Mouse (Mus musculus): ENCODE data around the gene Jag1. TPM values are rescaled to one million over a fixed set of nuclear protein-coding genes. Genes with fewer than 3 reads are reported as not detected.

Gene Jag1
- polyA plus RNA-seq, 1 experiment from 2014 or later = 49.2 TPM

DNA sequence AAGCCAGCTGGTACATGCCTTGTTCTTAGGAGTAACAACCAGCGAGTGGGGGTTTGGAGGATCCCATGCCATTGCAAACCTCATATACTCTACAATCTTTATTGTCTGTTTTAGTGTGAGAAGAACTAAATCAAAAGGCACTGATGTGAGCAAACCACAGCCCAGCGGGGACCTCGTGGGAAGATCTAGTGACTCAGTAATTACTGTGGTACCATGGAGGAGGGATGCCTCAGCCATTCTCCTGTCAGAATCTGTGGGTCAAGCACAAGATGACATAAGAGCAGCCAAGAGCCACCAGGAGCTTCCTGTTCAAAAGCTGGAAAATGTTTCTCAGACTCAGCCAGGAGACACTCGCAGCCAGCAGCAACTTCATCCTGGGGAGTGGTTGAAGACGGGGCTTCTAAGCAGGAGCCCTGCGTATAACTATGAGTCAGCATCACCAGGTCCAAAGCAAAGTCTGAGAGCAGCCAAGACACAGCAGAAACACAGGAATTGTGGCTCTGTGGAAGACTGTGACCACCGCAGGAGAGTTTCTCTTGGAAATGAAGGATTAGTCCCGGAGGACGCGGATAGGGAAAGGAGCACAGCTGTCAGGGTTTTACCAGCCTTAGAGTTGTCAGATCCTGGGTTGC, 48.8 kb downstream of the Jag1 start:
- no peaks in the 10 kb centered on the region for H3K9me3 ChIP-seq (ENCODE audit: low read length)
- peaks cover 13% of the 10 kb centered on the region for H3K4me1 ChIP-seq (ENCODE audit: insufficient read depth, low read length)
- H3K36me3 ChIP-seq (ENCODE audit: insufficient read depth, low read length) = no peaks in the 10 kb centered on the region
- no peak overlapping the region for H3K4me2 ChIP-seq (replicated peaks; ENCODE audit: low read depth, low read length)
- no peak overlapping the region for H3K9ac ChIP-seq (replicated peaks; ENCODE audit: low read length)
- no peaks in the 10 kb centered on the region for H3K27me3 ChIP-seq (ENCODE audit: insufficient read depth, low read length)
- ATAC-seq (ENCODE audit: low FRiP score, low TSS enrichment) = no peak
- WGBS = 77% methylated on average over 10 of the region's 10 CpGs
- H3K27ac ChIP-seq (ENCODE audit: low read length) = no peak overlapping the region
- no peak overlapping the region for H3K4me3 ChIP-seq (ENCODE audit: low read length)

DNA sequence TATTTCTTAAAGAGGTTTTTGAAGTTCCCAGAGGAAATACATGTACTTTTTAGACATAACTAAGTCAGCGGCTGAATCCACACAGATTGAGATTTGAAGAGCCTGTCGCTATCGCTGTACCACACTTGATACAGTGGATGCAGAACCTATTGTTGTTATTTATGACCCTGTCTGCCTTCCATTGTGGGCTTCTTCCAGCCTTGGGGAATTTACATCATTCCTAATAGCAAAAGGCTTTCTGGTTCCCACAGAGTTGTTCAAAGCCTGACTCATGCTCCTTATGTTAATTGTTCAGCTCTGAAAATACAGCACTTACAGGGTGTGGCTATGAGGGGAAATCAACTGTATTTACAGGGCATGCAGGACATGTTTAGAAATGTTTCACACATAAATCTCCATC, 51.9 kb downstream of the Jag1 start:
- Histone ChIP-seq H3K27me3 (ENCODE audit: insufficient read depth, low read length) (no peaks in the 10 kb centered on the region), H3K9me3 (ENCODE audit: low read length) (no peaks in the 10 kb centered on the region), H3K4me1 (ENCODE audit: insufficient read depth, low read length) (peaks cover 13% of the 10 kb centered on the region), H3K4me3 (ENCODE audit: low read length) (no peak overlapping the region), H3K27ac (ENCODE audit: low read length) (no peak overlapping the region), H3K36me3 (ENCODE audit: insufficient read depth, low read length) (no peaks in the 10 kb centered on the region), H3K4me2 (replicated peaks; ENCODE audit: low read depth, low read length) (no peak overlapping the region), H3K9ac (replicated peaks; ENCODE audit: low read length) (no peak overlapping the region)
- WGBS = 54% methylated on average over 3 of the region's 3 CpGs
- ATAC-seq (ENCODE audit: low FRiP score, low TSS enrichment) = no peak; the same call in 1 of the 2 replicates

DNA sequence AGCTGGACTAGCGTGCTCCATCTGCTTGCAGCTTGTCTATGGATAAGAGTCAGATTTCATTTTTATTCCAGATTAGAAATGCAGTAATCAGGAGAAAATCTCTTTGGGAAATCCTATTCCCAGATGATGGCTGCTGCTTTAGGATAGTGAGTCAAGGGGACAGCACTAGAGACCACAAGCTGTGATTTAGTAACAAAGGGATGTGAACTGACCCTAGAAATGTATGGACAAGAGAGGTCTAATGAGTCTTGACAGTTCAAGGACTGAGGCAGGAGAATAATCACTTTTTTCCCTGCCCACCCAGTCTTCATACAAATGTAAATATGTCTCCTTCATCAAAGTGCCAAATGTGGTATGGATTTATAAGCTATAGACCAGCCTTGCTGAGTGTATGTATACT, 52.6 kb downstream of the Jag1 start:
- no peak overlapping the region for H3K27ac ChIP-seq (ENCODE audit: low read length)
- H3K4me2 ChIP-seq (replicated peaks; ENCODE audit: low read depth, low read length) = no peak overlapping the region
- no peaks in the 10 kb centered on the region for H3K9me3 ChIP-seq (ENCODE audit: low read length)
- H3K9ac ChIP-seq (replicated peaks; ENCODE audit: low read length) = no peak overlapping the region
- H3K4me1 ChIP-seq (ENCODE audit: insufficient read depth, low read length) = peaks cover 13% of the 10 kb centered on the region
- no peaks in the 10 kb centered on the region for H3K36me3 ChIP-seq (ENCODE audit: insufficient read depth, low read length)
- WGBS = 87% methylated on average over 1 of the region's 1 CpGs
- no peak for ATAC-seq (ENCODE audit: low FRiP score, low TSS enrichment)
- H3K27me3 ChIP-seq (ENCODE audit: insufficient read depth, low read length) = no peaks in the 10 kb centered on the region
- no peak overlapping the region for H3K4me3 ChIP-seq (ENCODE audit: low read length)

DNA sequence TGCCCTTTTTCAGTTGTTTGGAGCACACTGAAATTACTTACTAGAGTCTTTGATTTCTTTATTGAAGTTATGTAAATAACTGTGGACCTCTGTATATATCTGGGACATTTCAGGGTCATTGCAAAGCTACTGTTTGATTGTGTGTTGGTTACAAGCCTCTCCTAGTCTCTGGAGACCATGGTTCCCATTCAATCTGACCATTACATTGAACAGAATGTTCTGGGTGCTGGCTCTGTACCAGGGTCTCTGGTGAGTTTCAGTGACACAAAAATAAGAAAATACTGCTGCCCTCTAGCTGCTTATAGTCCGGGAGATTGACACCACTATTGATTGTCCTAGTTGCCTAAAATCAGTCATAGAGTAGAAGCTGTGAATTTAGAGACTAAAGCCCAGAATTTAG, 66.5 kb downstream of the Jag1 start:
- no peak for ATAC-seq (ENCODE audit: low FRiP score, low TSS enrichment)
- Histone ChIP-seq H3K9me3 (ENCODE audit: low read length) (no peaks in the 10 kb centered on the region), H3K27ac (ENCODE audit: low read length) (no peak overlapping the region), H3K27me3 (ENCODE audit: insufficient read depth, low read length) (no peaks in the 10 kb centered on the region), H3K36me3 (ENCODE audit: insufficient read depth, low read length) (no peaks in the 10 kb centered on the region), H3K4me3 (ENCODE audit: low read length) (no peak overlapping the region), H3K4me2 (replicated peaks; ENCODE audit: low read depth, low read length) (no peak overlapping the region), H3K9ac (replicated peaks; ENCODE audit: low read length) (no peak overlapping the region), H3K4me1 (ENCODE audit: insufficient read depth, low read length) (no peaks in the 10 kb centered on the region)
- 71% methylated on average over 1 of the region's 1 CpGs for WGBS

DNA sequence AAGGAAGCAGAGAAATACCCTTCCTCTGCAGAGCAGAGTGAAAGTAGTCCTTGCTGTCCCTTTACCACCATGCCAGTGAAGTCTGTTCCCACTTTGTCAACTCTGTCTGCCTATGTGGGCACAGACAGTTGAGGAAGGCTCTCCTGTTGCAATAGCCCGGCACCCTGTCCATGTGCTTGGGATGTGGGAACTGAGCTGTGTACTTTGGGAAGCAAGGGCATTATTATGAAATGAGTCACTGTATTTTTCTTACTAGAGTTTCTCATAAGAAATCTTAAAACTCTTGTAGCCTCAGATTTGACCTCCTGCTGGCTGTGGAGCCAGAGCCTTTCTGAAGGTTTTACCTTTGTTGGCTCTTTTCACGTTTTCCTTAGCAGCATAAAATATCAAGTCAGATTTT, 67.1 kb downstream of the Jag1 start:
- no peak for ATAC-seq (ENCODE audit: low FRiP score, low TSS enrichment)
- no peaks in the 10 kb centered on the region for H3K27me3 ChIP-seq (ENCODE audit: insufficient read depth, low read length)
- WGBS = 56% methylated on average over 2 of the region's 2 CpGs
- no peak overlapping the region for H3K4me3 ChIP-seq (ENCODE audit: low read length)
- no peak overlapping the region for H3K27ac ChIP-seq (ENCODE audit: low read length)
- no peaks in the 10 kb centered on the region for H3K4me1 ChIP-seq (ENCODE audit: insufficient read depth, low read length)
- no peaks in the 10 kb centered on the region for H3K36me3 ChIP-seq (ENCODE audit: insufficient read depth, low read length)
- H3K9ac ChIP-seq (replicated peaks; ENCODE audit: low read length) = no peak overlapping the region
- H3K4me2 ChIP-seq (replicated peaks; ENCODE audit: low read depth, low read length) = no peak overlapping the region
- H3K9me3 ChIP-seq (ENCODE audit: low read length) = no peaks in the 10 kb centered on the region

DNA sequence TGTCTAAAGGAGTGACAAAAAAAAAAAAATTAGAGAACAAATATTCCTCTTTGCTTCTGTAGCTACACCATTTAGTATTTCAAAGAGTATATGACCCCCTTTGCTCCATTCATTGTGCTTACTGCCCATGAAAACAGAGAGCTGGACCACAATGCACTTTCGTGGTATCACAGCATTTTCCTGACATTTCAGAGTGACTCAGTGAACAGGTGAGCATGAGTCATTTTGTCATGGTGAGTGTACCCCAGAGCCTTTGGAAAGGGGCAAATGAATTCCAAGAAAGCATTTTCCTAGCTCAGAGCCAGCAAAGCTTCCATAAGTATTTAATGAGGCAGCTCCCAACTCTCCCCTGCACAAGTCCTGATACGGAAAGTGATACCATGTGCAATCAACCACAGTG, 72.3 kb downstream of the Jag1 start:
- no peaks in the 10 kb centered on the region for H3K9me3 ChIP-seq (ENCODE audit: low read length)
- ATAC-seq (ENCODE audit: low FRiP score, low TSS enrichment) = no peak
- no peak overlapping the region for H3K4me3 ChIP-seq (ENCODE audit: low read length)
- no peak overlapping the region for H3K9ac ChIP-seq (replicated peaks; ENCODE audit: low read length)
- no peak overlapping the region for H3K4me2 ChIP-seq (replicated peaks; ENCODE audit: low read depth, low read length)
- no peaks in the 10 kb centered on the region for H3K4me1 ChIP-seq (ENCODE audit: insufficient read depth, low read length)
- H3K27ac ChIP-seq (ENCODE audit: low read length) = no peak overlapping the region
- WGBS = 64% methylated on average over 2 of the region's 2 CpGs
- H3K27me3 ChIP-seq (ENCODE audit: insufficient read depth, low read length) = no peaks in the 10 kb centered on the region
- no peaks in the 10 kb centered on the region for H3K36me3 ChIP-seq (ENCODE audit: insufficient read depth, low read length)

Other genes with a start within 250 kb of the Jag1 start
- 20.7 and 41.5 TPM in 2 replicates for gene AL731706.2, start 231.0 kb downstream of the Jag1 start, polyA plus RNA-seq (2015; fragmentation: Nextera tagmentation; extraction: Ambion mirVana)
- gene Slx4ip, start 225.4 kb downstream of the Jag1 start, polyA plus RNA-seq (2015; fragmentation: Nextera tagmentation; extraction: Ambion mirVana) = 6.5 and 8.1 TPM in 2 replicates
- 29.4 and 32.5 TPM in 2 replicates for gene AL731706.1, start 225.3 kb downstream of the Jag1 start, polyA plus RNA-seq (2015; fragmentation: Nextera tagmentation; extraction: Ambion mirVana)
- gene Mkks, start 225.3 kb downstream of the Jag1 start, polyA plus RNA-seq (2015; fragmentation: Nextera tagmentation; extraction: Ambion mirVana) = 17.1 and 18.2 TPM in 2 replicates